Comparison of ENCODE assay signal across 9 mouse cellular contexts in genomic region chr16:30310647-30311046, GRCm38 (mm10). TPM values are rescaled to one million over a fixed set of nuclear protein-coding genes. Genes with fewer than 3 reads are reported as not detected.
DNase-seq lines count a peak whose midpoint lies in the region; ATAC-seq and TF ChIP-seq lines count a peak whose summit lies in the region.
"Had no signal": no experiment of that assay in that cellular context is flagged by ENCODE, and none has a peak within 500 bp of the region (broad histone marks: within the 10 kb centered on the region; RNA-seq: fewer than 3 reads in every experiment).

Gene Gp5, minus strand, starts transcription at chr16:30310779.

- peak within 1 kb of the TSS; percentile 99 for H3K4me2 ChIP-seq in lung, embryonic 14.5 days
- peak within 1 kb of the TSS; percentile 99 for H3K4me2 ChIP-seq in embryonic facial prominence, embryonic 13.5 days
- H3K4me2 ChIP-seq in intestine, postnatal 0 days (replicated peaks; ENCODE audit: low read depth), result peak within 1 kb of the TSS; percentile 97
- peak within 1 kb of the TSS; percentile 96 for H3K4me2 ChIP-seq in neural tube, embryonic 15.5 days

- H3K27ac ChIP-seq in lung, embryonic 14.5 days (ENCODE audit: low read depth), result no peak within 1 kb of the TSS
- H3K27ac ChIP-seq in embryonic facial prominence, embryonic 13.5 days, result no peak within 1 kb of the TSS
- no peak within 1 kb of the TSS for H3K27ac ChIP-seq in intestine, postnatal 0 days (ENCODE audit: low read depth, low read length)
- no peak within 1 kb of the TSS for H3K27ac ChIP-seq in neural tube, embryonic 15.5 days (replicated peaks)

- H3K9me3 ChIP-seq in lung, embryonic 14.5 days (ENCODE audit: low read depth, low read length), result no peaks in the 10 kb centered on the region
- no peaks in the 10 kb centered on the region for H3K9me3 ChIP-seq in embryonic facial prominence, embryonic 13.5 days
- no peaks in the 10 kb centered on the region for H3K9me3 ChIP-seq in intestine, postnatal 0 days (ENCODE audit: control insufficient read depth)
- no peaks in the 10 kb centered on the region for H3K9me3 ChIP-seq in neural tube, embryonic 15.5 days (replicated peaks)

- no peak for DNase-seq in lung, embryonic 14.5 days
- DNase-seq in lung, postnatal 4 days, result no peak
- no peak for DNase-seq in left cerebral cortex, adult 9 months (ENCODE audit: low spot score in 2 of 2)
- no peak for DNase-seq in lung, adult 18-20 months
- DNase-seq in testis, postnatal 14 days (ENCODE audit: low spot score), result no peak
- DNase-seq: kidney, postnatal 4 days had no signal

- H3K36me3 ChIP-seq in lung, embryonic 14.5 days (ENCODE audit: insufficient read depth), result peaks cover 11% of the 10 kb centered on the region; the same call in 1 of the 2 replicates
- H3K36me3 ChIP-seq in embryonic facial prominence, embryonic 13.5 days, result peaks cover 3% of the 10 kb centered on the region; the same call in 1 of the 2 replicates
- H3K36me3 ChIP-seq in intestine, postnatal 0 days (ENCODE audit: control insufficient read depth, insufficient read depth), result peaks cover 6% of the 10 kb centered on the region
- peaks cover 3% of the 10 kb centered on the region for H3K36me3 ChIP-seq in neural tube, embryonic 15.5 days

- no peak for ATAC-seq in lung, embryonic 14.5 days (ENCODE audit: insufficient read depth)
- ATAC-seq in embryonic facial prominence, embryonic 13.5 days (ENCODE audit: insufficient number of reproducible peaks, insufficient read depth, low FRiP score, low TSS enrichment, low read depth), result no peak
- ATAC-seq in intestine, postnatal 0 days, result no peak
- ATAC-seq in neural tube, embryonic 15.5 days (ENCODE audit: low FRiP score), result no peak

- H3K9ac ChIP-seq in lung, embryonic 14.5 days, result no peak within 1 kb of the TSS
- H3K9ac ChIP-seq in embryonic facial prominence, embryonic 13.5 days, result peak within 1 kb of the TSS; percentile 68; the same call in 1 of the 2 replicates
- H3K9ac ChIP-seq in intestine, postnatal 0 days (ENCODE audit: low read depth, low read length), result no peak within 1 kb of the TSS
- H3K9ac ChIP-seq in neural tube, embryonic 15.5 days (replicated peaks), result peak within 1 kb of the TSS; percentile 59; the same call in 1 of the 2 replicates

- H3K27me3 ChIP-seq in lung, embryonic 14.5 days (ENCODE audit: insufficient read depth, low read length), result peaks cover 51% of the 10 kb centered on the region
- H3K27me3 ChIP-seq in embryonic facial prominence, embryonic 13.5 days, result peaks cover 62% of the 10 kb centered on the region
- H3K27me3 ChIP-seq in intestine, postnatal 0 days (replicated peaks; ENCODE audit: control insufficient read depth, insufficient read depth, low read length), result peaks cover 18% of the 10 kb centered on the region
- H3K27me3 ChIP-seq in neural tube, embryonic 15.5 days (replicated peaks), result peaks cover 50% of the 10 kb centered on the region

- no peak for TF ChIP-seq CTCF in lung, embryonic 14.5 days (IDR thresholded peaks at IDR 0.05; ENCODE audit: low read depth)
- no peak for TF ChIP-seq CTCF in intestine, postnatal 0 days (IDR thresholded peaks at IDR 0.05; ENCODE audit: low read depth)

- peak within 1 kb of the TSS; percentile 56 for H3K4me3 ChIP-seq in lung, embryonic 14.5 days (ENCODE audit: low read depth, low read length)
- peak within 1 kb of the TSS; percentile 54 for H3K4me3 ChIP-seq in embryonic facial prominence, embryonic 13.5 days
- H3K4me3 ChIP-seq in intestine, postnatal 0 days (ENCODE audit: low read depth, low read length), result peak within 1 kb of the TSS; percentile 54
- H3K4me3 ChIP-seq in neural tube, embryonic 15.5 days (replicated peaks), result peak within 1 kb of the TSS; percentile 59

- no peaks in the 10 kb centered on the region; the same call in 1 of the 2 replicates for H3K4me1 ChIP-seq in lung, embryonic 14.5 days (ENCODE audit: insufficient read depth)
- peaks cover 19% of the 10 kb centered on the region for H3K4me1 ChIP-seq in embryonic facial prominence, embryonic 13.5 days
- H3K4me1 ChIP-seq in intestine, postnatal 0 days (replicated peaks; ENCODE audit: control insufficient read depth, insufficient read depth, low read length), result peaks cover 7% of the 10 kb centered on the region; the same call in 1 of the 2 replicates
- H3K4me1 ChIP-seq in neural tube, embryonic 15.5 days, result peaks cover 23% of the 10 kb centered on the region

RNA-seq across cellular contexts. Expression of gene Gp5, which starts in this region (rescaled TPM):
- polyA plus RNA-seq in lung, embryonic 14.5 days (2014; fragmentation: Nextera tagmentation; extraction: Ambion mirVana), result 2.4 and 3.1 TPM in 2 replicates
- polyA plus RNA-seq in embryonic facial prominence, embryonic 13.5 days (2015; fragmentation: Nextera tagmentation; extraction: Ambion mirVana), result 1.1 and 1.6 TPM in 2 replicates
- 0.13 TPM in 2 replicates for polyA plus RNA-seq in intestine, postnatal 0 days (2015; fragmentation: Nextera tagmentation; extraction: Ambion mirVana)
- 0.52 and 1.2 TPM in 2 replicates for polyA plus RNA-seq in neural tube, embryonic 15.5 days (2015; fragmentation: Nextera tagmentation; extraction: Ambion mirVana)

Comparison
In these comparisons a context has a peak if more than half of its experiments do, and no peak if none do; other contexts are left out.
1. H3K9ac ChIP-seq: peak in embryonic facial prominence, embryonic 13.5 days (single experiment) and neural tube, embryonic 15.5 days (single experiment); none in lung, embryonic 14.5 days (single experiment) and intestine, postnatal 0 days (single experiment).
2. Peak in every context shown above with its lines, with median percentiles within 50 percentile points of each other: H3K4me2 ChIP-seq and H3K4me3 ChIP-seq.